Mouse (Mus musculus) myocyte (in vitro differentiated cells): ENCODE measurements at regions not wholly inside any gene's neighbourhood (a gene's known extent, or its start where the extent isn't known, plus 50 kb on each side); places are given as distances from the start of the nearest gene placed in this dataset.

ENCODE experiments used
- H3K27me3 ChIP-seq: one replicate; pipeline ENCODE4 v1.6.1; 2011; ENCODE audit not compliant: control insufficient read depth, insufficient read depth, insufficient read length
- H3K36me3 ChIP-seq: one replicate; pipeline ENCODE4 v1.6.1; 2011; ENCODE audit not compliant: control insufficient read depth, insufficient read depth
- H3K4me2 ChIP-seq: one replicate; pipeline ENCODE4 v1.6.1; 2011; ENCODE audit warnings: low read depth, control low read depth
- H3K4me3 ChIP-seq: one replicate; pipeline ENCODE4 v1.5.1; 2011; ENCODE audit warnings: mild to moderate bottlenecking, control low read depth, moderate library complexity
- H3K79me2 ChIP-seq: one replicate; pipeline ENCODE4 v1.6.1; 2011; ENCODE audit not compliant: control insufficient read depth, insufficient read depth
- H3ac ChIP-seq: one replicate; pipeline ENCODE4 v1.6.1; 2011; ENCODE audit not compliant: control insufficient read depth, insufficient read length
- CEBPB ChIP-seq: IDR thresholded peaks from 2 replicates; pipeline ENCODE4 v1.6.1; 2011; ENCODE audit warnings: mild to moderate bottlenecking, moderate library complexity; ENCODE audit not compliant: poor library complexity, insufficient read depth, severe bottlenecking
- E2F4 ChIP-seq: IDR thresholded peaks from one replicate; pipeline ENCODE4 v1.6.1; 2011; ENCODE audit warnings: mild to moderate bottlenecking, control low read depth, moderate library complexity; ENCODE audit not compliant: insufficient read depth
- MAX ChIP-seq: IDR thresholded peaks from one replicate; pipeline ENCODE4 v1.6.1; 2011; ENCODE audit warnings: low read depth, mild to moderate bottlenecking, control low read depth
- MYOD1 ChIP-seq, 3 experiments: IDR thresholded peaks; one replicate each; pipeline ENCODE4 v1.6.1; 2011; ENCODE audit warnings: control low read depth in 2 of 3, low read depth in 2 of 3, mild to moderate bottlenecking in 2 of 3, moderate library complexity in 1 of 3; ENCODE audit not compliant: insufficient read length in 2 of 3, control insufficient read depth in 1 of 3
- MYOG ChIP-seq, 3 experiments: IDR thresholded peaks; one replicate each; pipeline ENCODE4 v1.6.1; 2011; ENCODE audit warnings: control low read depth in 2 of 3, low read depth in 2 of 3, mild to moderate bottlenecking in 2 of 3; ENCODE audit not compliant: insufficient read length in 2 of 3, control insufficient read depth in 1 of 3, insufficient read depth in 1 of 3
- POLR2A ChIP-seq: IDR thresholded peaks from one replicate; pipeline ENCODE4 v1.6.1; 2011; ENCODE audit warnings: low read depth, mild to moderate bottlenecking, control low read depth, moderate library complexity; ENCODE audit not compliant: insufficient read length
- POLR2AphosphoS2 ChIP-seq: IDR thresholded peaks from one replicate; pipeline ENCODE4 v1.6.1; 2011; ENCODE audit warnings: low read depth, control low read depth; ENCODE audit not compliant: insufficient read length
- REST ChIP-seq: IDR thresholded peaks from one replicate; pipeline ENCODE4 v1.6.1; 2011; ENCODE audit warnings: mild to moderate bottlenecking, control low read depth, moderate library complexity; ENCODE audit not compliant: insufficient read depth, insufficient read length
- SRF ChIP-seq: IDR thresholded peaks from one replicate; pipeline ENCODE4 v1.6.1; 2011; ENCODE audit warnings: low read depth; ENCODE audit not compliant: control insufficient read depth, insufficient read length
- TCF12 ChIP-seq: IDR thresholded peaks from one replicate; pipeline ENCODE4 v1.6.1; 2011; ENCODE audit warnings: mild to moderate bottlenecking, control low read depth; ENCODE audit not compliant: poor library complexity, insufficient read depth, severe bottlenecking
- TCF3 ChIP-seq: IDR thresholded peaks from one replicate; pipeline ENCODE4 v1.6.1; 2011; ENCODE audit warnings: low read depth, control low read depth; ENCODE audit not compliant: insufficient read length
- USF1 ChIP-seq: IDR thresholded peaks from one replicate; pipeline ENCODE4 v1.6.1; 2011; ENCODE audit warnings: low read depth, mild to moderate bottlenecking, control low read depth, moderate library complexity

GRCm38 (mm10) chr10:125693505-125693904 lies 272.5 kb upstream of the Lrig3 start:
- Histone ChIP-seq H3K4me2 (no peak overlapping the region), H3K36me3 (no peaks in the 10 kb centered on the region), H3K4me3 (no peak overlapping the region), H3K79me2 (no peaks in the 10 kb centered on the region), H3K27me3 (no peaks in the 10 kb centered on the region), H3ac (no peak overlapping the region)
- TF ChIP-seq MYOG (IDR thresholded peaks at IDR 0.05; ENCODE audit: control insufficient read depth in 1 of 3, insufficient read depth in 1 of 3, insufficient read length in 2 of 3, low read depth in 2 of 3) (no peak), MYOD1 (IDR thresholded peaks at IDR 0.05; ENCODE audit: control insufficient read depth in 1 of 3, insufficient read length in 2 of 3, low read depth in 2 of 3) (no peak), SRF (no peak), TCF3 (no peak), MAX (no peak), TCF12 (no peak), POLR2AphosphoS2 (no peak), E2F4 (no peak), REST (no peak), POLR2A (no peak), CEBPB (no peak)

- Histone ChIP-seq H3K27me3 (no peaks in the 10 kb centered on the region), H3K4me2 (no peak overlapping the region), H3K4me3 (no peak overlapping the region), H3ac (no peak overlapping the region), H3K36me3 (no peaks in the 10 kb centered on the region), H3K79me2 (no peaks in the 10 kb centered on the region)
- no peak for TF ChIP-seq MYOG (IDR thresholded peaks at IDR 0.05; ENCODE audit: control insufficient read depth in 1 of 3, insufficient read depth in 1 of 3, insufficient read length in 2 of 3, low read depth in 2 of 3)
- TF ChIP-seq MAX: no peak
- TF ChIP-seq E2F4: no peak
- no peak for TF ChIP-seq TCF12
- TF ChIP-seq TCF3: no peak
- TF ChIP-seq SRF: no peak
- no peak for TF ChIP-seq MYOD1 (IDR thresholded peaks at IDR 0.05; ENCODE audit: control insufficient read depth in 1 of 3, insufficient read length in 2 of 3, low read depth in 2 of 3)
- no peak for TF ChIP-seq POLR2AphosphoS2
- no peak for TF ChIP-seq CEBPB
- TF ChIP-seq USF1: no peak
- TF ChIP-seq REST: no peak
- no peak for TF ChIP-seq POLR2A
These were observed 269.8 kb upstream of the Lrig3 start for GRCm38 (mm10) chr10:125696159-125696558.

GRCm38 (mm10) chr10:125725077-125725680 lies 240.8 kb upstream of the Lrig3 start:
- Histone ChIP-seq H3K27me3 (no peaks in the 10 kb centered on the region), H3K79me2 (no peaks in the 10 kb centered on the region), H3ac (no peak overlapping the region), H3K4me2 (no peak overlapping the region), H3K4me3 (no peak overlapping the region), H3K36me3 (no peaks in the 10 kb centered on the region)
- TF ChIP-seq MYOG (IDR thresholded peaks at IDR 0.05; ENCODE audit: control insufficient read depth in 1 of 3, insufficient read depth in 1 of 3, insufficient read length in 2 of 3, low read depth in 2 of 3) (no peak), CEBPB (no peak), SRF (no peak), MAX (no peak), TCF12 (no peak), E2F4 (no peak), POLR2AphosphoS2 (no peak), MYOD1 (IDR thresholded peaks at IDR 0.05; ENCODE audit: control insufficient read depth in 1 of 3, insufficient read length in 2 of 3, low read depth in 2 of 3) (no peak), REST (no peak), USF1 (no peak), TCF3 (no peak), POLR2A (no peak)

GRCm38 (mm10) chr10:125725681-125726139 lies 240.3 kb upstream of the Lrig3 start:
- Histone ChIP-seq H3K4me2 (no peak overlapping the region), H3ac (no peak overlapping the region), H3K27me3 (no peaks in the 10 kb centered on the region), H3K79me2 (no peaks in the 10 kb centered on the region), H3K36me3 (no peaks in the 10 kb centered on the region), H3K4me3 (no peak overlapping the region)
- no peak for TF ChIP-seq MYOD1 (IDR thresholded peaks at IDR 0.05; ENCODE audit: control insufficient read depth in 1 of 3, insufficient read length in 2 of 3, low read depth in 2 of 3)
- TF ChIP-seq TCF3: no peak
- no peak for TF ChIP-seq TCF12
- TF ChIP-seq E2F4: no peak
- TF ChIP-seq POLR2A: no peak
- TF ChIP-seq SRF: no peak
- no peak for TF ChIP-seq CEBPB
- no peak for TF ChIP-seq USF1
- TF ChIP-seq MAX: no peak
- TF ChIP-seq POLR2AphosphoS2: no peak
- no peak for TF ChIP-seq REST
- no peak for TF ChIP-seq MYOG (IDR thresholded peaks at IDR 0.05; ENCODE audit: control insufficient read depth in 1 of 3, insufficient read depth in 1 of 3, insufficient read length in 2 of 3, low read depth in 2 of 3)
